Mouse (Mus musculus) heart, postnatal 0 days (tissue): Measurements from ENCODE around the gene Abhd17c.

Source experiments
- CTCF ChIP-seq: IDR thresholded peaks from 2 replicates; pipeline ENCODE4 v1.5.1; 2016; ENCODE audit warnings: antibody characterized with exemption, control low read depth, low read depth
- EP300 ChIP-seq: IDR thresholded peaks from 2 replicates; pipeline ENCODE4 v1.6.1; 2016; ENCODE audit warnings: antibody characterized with exemption, low read depth

- TF ChIP-seq CTCF, result no peak
- TF ChIP-seq EP300, result no peak
Observed at GRCm38 (mm10) chr7:84096501-84096900, 55.2 kb downstream of the Abhd17c start.
